Mouse (Mus musculus) heart, adult 2 months (tissue): Measurements from ENCODE around the gene Tnfaip6.

Experiments used
- CTCF ChIP-seq: fragments of 200-600 bp; IDR thresholded peaks from 2 replicates; pipeline ENCODE4 v1.8.1; 2022; ENCODE audit warnings: antibody characterized with exemption, mild to moderate bottlenecking, moderate library complexity
- POLR2A ChIP-seq: fragments of 200-500 bp; IDR thresholded peaks from 2 replicates; pipeline ENCODE4 v1.6.1; 2011; ENCODE audit warnings: mild to moderate bottlenecking, low read depth, low read length, control low read depth; ENCODE audit not compliant: insufficient read depth

- TF ChIP-seq CTCF (no peak), POLR2A (no peak)
Observed at GRCm38 (mm10) chr2:52039083-52039801, 1.4 kb downstream of the Tnfaip6 start.
